Mouse (Mus musculus) frontal cortex, postnatal 25 days (tissue): ENCODE results near the gene Polr2f.

Source experiments
- DNase-seq, 2 experiments: peaks; one replicate each; pipeline ENCODE4 v3.0.0; 2022; ENCODE audit warnings: low spot score in 2 of 2

Gene Polr2f

DNA sequence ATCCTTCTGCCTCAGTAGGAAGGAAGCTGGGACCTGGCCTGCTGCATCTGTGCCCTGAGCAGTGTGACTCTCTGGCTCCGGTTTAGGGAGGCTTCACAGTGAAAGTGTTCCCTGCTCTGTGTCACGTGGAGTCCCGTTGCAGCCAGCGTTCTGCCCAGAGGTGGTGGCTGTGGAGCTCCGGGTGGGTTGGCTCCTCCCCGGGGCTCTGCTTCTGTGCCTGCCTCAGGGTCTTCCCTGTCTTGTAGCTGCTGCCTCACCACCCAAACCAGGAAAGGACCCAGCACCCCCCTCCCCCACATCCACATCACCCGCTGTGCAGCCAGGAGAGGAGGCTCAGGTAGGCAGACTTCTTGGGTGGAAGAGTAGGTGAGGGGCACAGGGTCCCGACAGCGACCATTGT lies 21.3 kb upstream of the Polr2f start:
- no peak for DNase-seq

DNA sequence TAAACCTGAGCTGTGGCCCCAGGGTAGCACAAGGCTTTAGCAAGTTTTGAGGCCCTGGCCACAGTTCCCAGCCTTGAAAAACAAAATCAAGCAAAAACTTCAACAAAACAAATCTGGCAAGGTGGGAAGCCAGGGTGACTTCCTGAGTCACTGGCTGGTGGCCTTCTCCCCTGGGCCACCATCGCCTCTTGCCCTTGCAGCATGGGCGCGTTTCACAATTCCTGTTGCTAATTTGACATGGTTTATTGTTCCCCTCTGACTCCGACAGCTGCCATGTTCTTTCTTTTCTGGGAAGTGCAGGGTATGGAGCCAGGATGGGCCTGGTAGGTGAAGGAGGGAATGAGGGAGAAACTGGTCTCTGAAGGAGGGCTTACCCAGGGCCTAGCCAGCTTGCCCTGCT lies 18.7 kb upstream of the Polr2f start:
- no peak for DNase-seq

DNA sequence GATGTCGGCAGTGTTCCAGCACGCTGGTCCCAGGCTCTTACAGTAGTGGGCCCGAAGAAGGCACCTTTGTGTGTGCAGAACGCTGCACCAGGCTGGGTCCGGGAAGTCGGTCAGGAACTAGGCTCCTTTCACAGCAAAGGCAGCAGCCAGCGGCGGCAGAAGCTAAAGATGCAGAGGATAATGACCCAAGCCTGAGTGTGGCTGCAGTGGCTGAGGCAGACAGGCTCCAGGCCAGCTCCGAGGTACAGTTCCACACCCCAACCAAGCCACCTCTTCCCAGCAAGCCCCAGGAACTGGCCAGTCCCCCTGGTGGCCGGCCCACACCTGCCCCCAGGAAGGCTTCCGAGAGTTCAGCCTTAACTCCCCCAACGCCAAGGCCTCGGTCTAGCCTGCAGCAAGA lies 18.3 kb upstream of the Polr2f start:
- no peak for DNase-seq

DNA sequence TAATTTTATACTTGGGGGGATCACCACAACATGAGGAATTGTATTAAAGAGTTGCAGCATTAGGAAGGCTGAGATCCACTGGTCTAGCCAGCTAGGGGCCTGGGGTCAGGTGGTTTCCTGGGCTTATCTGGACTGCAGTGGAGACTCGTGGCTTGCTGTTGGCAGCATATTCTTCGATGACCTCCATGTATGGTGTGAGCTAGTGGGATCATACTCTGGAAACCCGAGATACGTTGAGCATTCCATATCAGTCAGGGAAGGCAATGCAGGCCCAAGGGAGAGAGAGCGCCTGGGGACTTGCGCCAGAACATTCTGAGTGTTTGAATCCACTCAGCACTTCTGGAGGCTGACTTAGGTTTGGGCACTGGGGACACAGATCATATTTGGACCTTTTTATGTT lies 17.1 kb upstream of the Polr2f start:
- no peak for DNase-seq

DNA sequence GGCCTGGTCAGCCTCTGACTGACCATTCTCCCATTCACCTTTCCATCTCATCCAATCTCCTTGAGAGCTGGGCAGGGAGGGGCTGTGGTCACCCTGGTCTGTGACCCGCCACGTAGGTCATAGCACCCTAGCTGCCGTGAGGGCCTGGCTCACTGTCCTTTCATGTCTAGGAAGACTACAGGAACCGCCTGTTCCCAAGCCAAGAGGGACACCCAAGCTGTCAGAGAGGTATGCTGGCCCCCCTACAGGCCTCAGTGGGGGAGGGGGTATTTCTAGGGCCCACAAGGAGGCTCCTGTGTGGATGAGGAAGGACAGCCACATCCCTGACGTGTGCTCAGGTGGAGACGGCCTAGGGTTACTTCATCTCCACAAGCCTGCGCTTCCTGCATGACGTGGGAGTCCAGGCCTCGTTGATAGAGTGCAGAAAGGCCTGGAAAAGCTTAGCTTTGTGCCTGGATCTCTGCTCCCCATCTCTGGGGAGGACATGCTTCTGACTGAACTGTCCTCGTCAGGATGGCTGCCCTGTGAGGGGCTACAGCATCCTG lies 16.4 kb upstream of the Polr2f start:
- DNase-seq = no peak

DNA sequence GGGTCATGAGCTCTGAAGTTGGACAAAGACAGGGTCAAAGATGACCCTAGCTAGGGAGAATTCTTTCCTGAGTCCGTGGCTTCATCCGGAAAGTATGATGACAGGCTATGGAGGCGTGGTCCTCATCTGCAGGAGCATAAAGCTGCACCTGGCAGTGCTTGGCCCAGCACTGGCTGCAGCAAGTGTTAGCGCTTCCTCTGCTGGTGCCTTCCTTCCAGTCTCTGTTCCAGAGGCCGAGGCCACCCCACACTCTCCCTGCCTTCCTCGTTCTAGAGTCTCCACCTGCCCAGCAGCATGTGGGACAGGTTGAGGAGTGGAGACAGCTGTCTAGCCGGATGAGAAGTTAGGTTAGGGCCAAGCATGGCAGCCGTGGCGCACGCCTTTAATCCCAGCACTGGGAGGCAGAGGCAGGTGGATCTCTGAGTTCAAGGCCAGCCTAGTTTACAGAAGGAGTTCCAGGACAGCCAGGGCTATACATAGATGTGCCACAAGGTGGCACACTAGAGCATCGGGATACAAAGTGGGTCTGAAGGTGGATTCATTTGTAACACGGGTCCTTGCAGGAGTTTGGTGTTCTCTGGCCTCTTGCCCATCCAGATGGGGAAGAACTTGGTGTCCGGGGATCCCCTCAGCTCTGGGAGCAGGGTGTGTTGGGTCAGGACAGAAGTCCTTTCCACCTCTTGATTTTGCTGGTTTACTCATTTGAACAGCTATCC lies 14.4 kb upstream of the Polr2f start:
- peak in 1 of 2 experiments; percentile 32 for DNase-seq

GRCm38 (mm10) chr15:79127101-79127500 lies 13.7 kb upstream of the Polr2f start:
- no peak for DNase-seq

GRCm38 (mm10) chr15:79128208-79128607 lies 12.6 kb upstream of the Polr2f start:
- no peak for DNase-seq

- no peak for DNase-seq
Observed at GRCm38 (mm10) chr15:79129311-79129710, 11.5 kb upstream of the Polr2f start.

GRCm38 (mm10) chr15:79130782-79131181 lies 10.0 kb upstream of the Polr2f start:
- no peak for DNase-seq

DNA sequence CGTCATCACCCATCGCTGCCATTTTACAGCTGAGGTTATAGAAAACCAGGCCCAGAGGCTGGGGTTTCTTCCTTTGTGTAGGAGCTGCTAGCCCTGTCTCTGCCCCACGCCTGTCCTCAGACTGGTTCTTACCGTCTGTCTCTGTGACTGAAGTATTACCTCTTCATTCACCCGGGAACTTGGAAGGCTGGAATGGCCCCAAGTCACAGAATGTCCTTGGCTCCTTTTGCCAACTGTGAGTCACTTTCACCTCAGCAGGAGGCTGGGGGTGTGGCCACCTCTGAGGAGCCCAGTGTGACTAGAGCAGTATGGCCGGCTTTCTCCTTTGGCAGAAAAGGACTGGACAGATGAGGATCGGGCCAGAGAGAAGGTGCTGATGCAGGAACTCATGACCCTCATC lies 9.4 kb upstream of the Polr2f start:
- no peak for DNase-seq

DNA sequence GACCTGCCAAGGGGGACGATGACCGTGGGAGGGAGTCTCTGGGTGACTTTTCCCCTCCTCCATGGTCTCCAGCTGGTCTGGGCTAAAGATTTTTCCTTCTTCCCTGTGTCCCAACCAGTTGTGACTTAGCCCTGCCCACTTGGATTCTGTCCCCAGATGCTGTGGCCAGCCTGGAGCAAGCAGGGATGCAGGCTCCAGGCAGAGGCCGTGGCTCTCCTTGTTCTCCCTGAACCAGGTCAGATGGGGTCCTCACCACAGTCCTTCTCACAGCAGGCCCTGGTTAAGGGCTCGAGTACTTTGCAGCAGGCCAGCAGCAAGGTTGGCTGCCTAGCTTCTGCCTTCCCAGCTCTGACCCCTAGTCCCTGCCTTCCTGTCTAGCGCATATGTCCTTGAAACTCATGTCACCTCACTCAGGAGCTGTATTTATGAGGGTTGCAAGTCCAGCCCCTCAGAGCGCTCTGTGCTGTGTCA lies 7.6 kb upstream of the Polr2f start:
- DNase-seq = no peak

DNA sequence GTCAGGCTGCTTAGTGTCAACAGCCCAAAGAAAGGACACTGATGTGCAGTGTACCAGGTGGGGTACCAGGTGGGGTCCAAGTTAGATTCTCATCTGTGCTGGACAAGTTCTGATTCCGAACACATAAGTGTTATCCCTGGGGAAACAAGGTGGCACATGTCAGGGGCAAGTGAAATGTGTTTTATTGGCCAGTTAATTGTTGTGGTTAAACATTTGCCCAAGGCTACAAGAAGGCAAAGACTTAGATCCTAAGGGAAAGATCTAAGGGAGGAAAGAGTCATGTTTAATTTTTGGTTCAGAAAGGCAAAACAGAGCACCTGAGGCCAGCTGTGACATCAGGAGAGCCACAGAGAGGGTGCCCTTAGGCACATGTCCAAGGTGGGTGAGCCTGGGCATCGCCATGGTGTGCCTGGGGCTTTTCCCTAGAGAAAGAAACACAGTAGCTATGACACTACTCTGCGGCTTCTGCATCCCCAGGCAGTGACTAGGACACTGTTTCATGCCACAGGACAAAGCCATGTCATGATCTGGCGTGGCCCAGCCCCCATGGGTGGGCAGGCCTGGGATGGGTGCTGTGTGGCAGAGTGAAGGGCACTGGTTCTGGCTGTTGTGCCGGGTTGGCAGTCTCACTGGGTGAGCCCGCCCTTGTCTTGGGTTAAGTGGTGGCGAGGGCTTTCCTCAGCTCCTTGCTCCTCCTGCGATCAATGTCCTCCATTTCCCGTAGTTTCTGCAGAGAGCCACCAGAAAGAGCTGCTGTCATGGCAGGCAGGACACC lies 6.1 kb upstream of the Polr2f start:
- no peak for DNase-seq

DNA sequence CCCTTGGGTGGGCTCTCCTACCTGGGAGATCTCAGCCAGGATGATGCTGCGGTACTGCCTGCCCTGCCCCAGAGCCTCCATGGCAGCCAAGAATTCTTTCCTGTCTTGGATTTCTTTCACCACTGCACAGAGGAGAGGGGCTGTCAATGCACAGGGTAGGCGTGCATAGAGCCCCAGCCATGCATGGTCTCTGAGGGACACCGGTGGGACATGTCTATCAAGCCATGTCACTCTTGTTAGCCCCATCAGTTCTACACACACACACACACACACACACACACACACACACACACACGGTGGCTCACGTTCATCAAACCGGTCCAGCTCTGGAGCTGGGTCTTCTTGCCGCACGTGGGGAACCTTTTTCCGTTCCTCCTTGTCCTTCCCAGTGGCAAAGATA lies 5.5 kb upstream of the Polr2f start:
- DNase-seq = no peak

GRCm38 (mm10) chr15:79135783-79136575 lies 4.8 kb upstream of the Polr2f start:
- no peak for DNase-seq

DNA sequence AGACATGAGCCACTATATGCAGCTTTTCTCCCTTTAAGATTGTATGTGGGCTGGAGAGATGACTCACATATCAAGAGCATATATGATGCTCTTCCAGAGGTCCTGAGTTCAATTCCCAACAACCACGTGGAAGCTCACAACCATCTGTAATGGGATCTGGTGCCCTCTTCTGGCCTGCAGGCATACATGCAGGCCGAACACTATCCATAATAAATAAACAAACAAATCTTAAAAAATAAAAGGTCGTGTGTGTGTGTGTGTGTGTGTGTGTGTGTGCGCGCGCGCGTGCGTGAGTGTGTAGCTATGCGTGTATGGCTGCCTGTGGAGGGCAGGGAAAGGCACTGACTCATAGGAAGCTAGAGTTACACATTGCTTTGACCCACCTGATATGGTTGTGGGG lies 1.2 kb upstream of the Polr2f start:
- no peak for DNase-seq

- no peak for DNase-seq
Observed at GRCm38 (mm10) chr15:79141566-79141917, 733 bp downstream of the Polr2f start.

DNA sequence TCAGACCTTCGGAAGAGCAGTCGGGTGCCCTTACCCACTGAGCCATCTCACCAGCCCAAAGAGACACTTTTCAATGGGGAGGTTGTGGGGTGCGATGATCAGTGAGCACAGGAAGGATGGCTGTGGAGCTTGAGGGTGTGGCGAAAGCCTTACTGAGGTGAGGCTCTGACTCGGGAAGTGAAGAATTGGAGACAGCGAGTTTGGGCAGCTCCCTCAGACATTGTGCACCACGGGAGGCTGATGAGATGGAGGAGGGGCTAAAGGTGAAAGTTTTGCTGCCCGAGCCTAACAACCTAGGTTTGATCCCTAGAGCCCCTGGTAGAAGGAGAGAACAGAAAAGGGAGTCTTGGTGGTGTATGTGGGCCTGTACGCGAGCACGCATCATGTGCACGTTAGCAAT lies 2.5 kb downstream of the Polr2f start:
- no peak for DNase-seq

DNA sequence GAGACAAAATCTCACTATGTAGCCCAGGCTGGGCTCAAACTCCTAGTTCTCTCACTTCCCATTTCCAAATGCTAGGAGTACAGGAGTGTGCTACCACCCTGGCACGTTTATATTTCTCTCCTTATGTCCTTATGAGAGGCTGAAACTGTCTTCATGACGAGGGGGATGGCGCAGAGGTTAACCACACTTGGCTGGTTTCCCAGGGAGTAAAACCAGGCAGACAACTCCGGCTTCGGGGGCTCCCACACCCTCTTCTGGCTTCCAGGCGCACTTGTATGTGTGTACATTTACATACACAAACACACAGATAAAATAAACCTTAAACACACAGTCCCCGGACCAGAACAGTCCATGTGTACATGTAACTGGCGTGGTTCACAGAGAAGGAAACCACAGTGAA lies 3.2 kb downstream of the Polr2f start:
- no peak for DNase-seq

- DNase-seq = no peak
Observed at GRCm38 (mm10) chr15:79145522-79145921, 4.7 kb downstream of the Polr2f start.

GRCm38 (mm10) chr15:79148533-79148932 lies 7.7 kb downstream of the Polr2f start:
- DNase-seq = peak; percentile 67 to 70

DNA sequence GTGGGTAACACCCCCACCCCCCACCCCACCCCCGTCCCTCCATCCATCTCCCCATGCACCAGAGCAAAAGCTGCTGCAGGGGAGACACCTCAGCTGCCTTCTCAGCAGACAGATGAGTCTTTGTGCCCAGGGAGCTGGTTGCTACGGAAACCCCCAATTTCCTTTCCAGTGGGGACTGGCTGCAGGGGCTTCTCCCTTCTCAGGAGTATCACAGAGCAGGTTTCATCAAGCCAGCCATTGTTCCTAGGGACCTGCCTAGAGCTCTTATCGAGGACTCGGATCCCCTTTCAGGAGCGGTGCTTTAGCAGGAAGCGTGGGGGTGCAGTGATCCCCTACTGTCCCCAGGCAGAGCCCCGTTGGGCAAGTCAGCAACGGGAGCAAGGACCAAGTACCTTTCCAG lies 11.1 kb downstream of the Polr2f start:
- no peak for DNase-seq
